Mouse (Mus musculus): ENCODE measurements around the gene Rhox9. TPM values are rescaled to one million over a fixed set of nuclear protein-coding genes. Genes with fewer than 3 reads are reported as not detected.
"Not testable (repeated sequence)": the region's sequence is repeated elsewhere in the genome, so short reads cannot be mapped to it uniquely, and the experiment has no call there.

The Rhox9 gene
- polyA plus RNA-seq (2015; fragmentation: Nextera tagmentation; extraction: Ambion mirVana), result not detected in 2 replicates

GRCm38 (mm10) chrX:37901670-37902069 lies at the start of gene Rhox9:
Rhox9 (minus strand) TSS chrX:37901770.
- H3K9ac ChIP-seq; H3K27ac ChIP-seq (replicated peaks); H3K4me3 ChIP-seq (replicated peaks); H3K4me1 ChIP-seq; H3K36me3 ChIP-seq; H3K9me3 ChIP-seq (replicated peaks); ATAC-seq (ENCODE audit: insufficient number of reproducible peaks, low FRiP score, low TSS enrichment, low read depth); H3K4me2 ChIP-seq (replicated peaks); H3K27me3 ChIP-seq: not testable (repeated sequence)
- 90% methylated on average over 10 of the region's 18 CpGs for WGBS

- H3K4me1 ChIP-seq, result no peaks in the 10 kb centered on the region
- 70% methylated on average over 4 of the region's 4 CpGs for WGBS
- ATAC-seq (ENCODE audit: insufficient number of reproducible peaks, low FRiP score, low TSS enrichment, low read depth), result no peak
Observed at GRCm38 (mm10) chrX:37916311-37916710, 14.7 kb upstream of the Rhox9 start.

GRCm38 (mm10) chrX:37908581-37908980 lies 7.0 kb upstream of the Rhox9 start:
- no peak overlapping the region for H3K27ac ChIP-seq (replicated peaks)

More at GRCm38 (mm10) chrX:37916311-37916710, 14.7 kb upstream of the Rhox9 start:
- no peaks in the 10 kb centered on the region for H3K9me3 ChIP-seq (replicated peaks)
- H3K4me2 ChIP-seq (replicated peaks), result no peak overlapping the region
- no peaks in the 10 kb centered on the region for H3K27me3 ChIP-seq
- no peaks in the 10 kb centered on the region for H3K36me3 ChIP-seq
- H3K9ac ChIP-seq, result no peak overlapping the region
- H3K27ac ChIP-seq (replicated peaks), result no peak overlapping the region
- no peak overlapping the region for H3K4me3 ChIP-seq (replicated peaks)

GRCm38 (mm10) chrX:37903727-37904126 lies 2.2 kb upstream of the Rhox9 start:
- no peak overlapping the region for H3K9ac ChIP-seq
- H3K4me3 ChIP-seq (replicated peaks), result no peak overlapping the region
- no peaks in the 10 kb centered on the region for H3K4me1 ChIP-seq
- WGBS, result 71% methylated on average over 5 of the region's 5 CpGs
- no peak overlapping the region for H3K27ac ChIP-seq (replicated peaks)
- no peaks in the 10 kb centered on the region for H3K36me3 ChIP-seq
- H3K9me3 ChIP-seq (replicated peaks), result no peaks in the 10 kb centered on the region
- ATAC-seq (ENCODE audit: insufficient number of reproducible peaks, low FRiP score, low TSS enrichment, low read depth), result no peak
- no peak overlapping the region for H3K4me2 ChIP-seq (replicated peaks)
- H3K27me3 ChIP-seq, result no peaks in the 10 kb centered on the region

More at GRCm38 (mm10) chrX:37908581-37908980, 7.0 kb upstream of the Rhox9 start:
- Histone ChIP-seq H3K36me3 (no peaks in the 10 kb centered on the region), H3K9ac (no peak overlapping the region), H3K9me3 (replicated peaks) (no peaks in the 10 kb centered on the region), H3K4me2 (replicated peaks) (no peak overlapping the region), H3K4me1 (no peaks in the 10 kb centered on the region), H3K27me3 (no peaks in the 10 kb centered on the region), H3K4me3 (replicated peaks) (no peak overlapping the region)
- 52% methylated on average over 7 of the region's 7 CpGs for WGBS
- ATAC-seq (ENCODE audit: insufficient number of reproducible peaks, low FRiP score, low TSS enrichment, low read depth), result no peak

GRCm38 (mm10) chrX:37897132-37897531 lies 4.4 kb downstream of the Rhox9 start, which contains the start of gene Rhox7b:
Rhox7b (minus strand) TSS chrX:37897232.
- H3K27ac ChIP-seq (replicated peaks); H3K4me3 ChIP-seq (replicated peaks); H3K36me3 ChIP-seq; H3K9ac ChIP-seq; H3K9me3 ChIP-seq (replicated peaks); H3K4me1 ChIP-seq; H3K4me2 ChIP-seq (replicated peaks); ATAC-seq (ENCODE audit: insufficient number of reproducible peaks, low FRiP score, low TSS enrichment, low read depth); H3K27me3 ChIP-seq: not testable (repeated sequence)
- 65% methylated on average over 9 of the region's 9 CpGs for WGBS

- 67% methylated on average over 4 of the region's 4 CpGs for WGBS
- Histone ChIP-seq H3K4me3 (replicated peaks) (no peak within 1 kb of the TSS), H3K27me3 (no peaks in the 10 kb centered on the region), H3K36me3 (no peaks in the 10 kb centered on the region), H3K9me3 (replicated peaks) (no peaks in the 10 kb centered on the region), H3K9ac (no peak within 1 kb of the TSS), H3K4me2 (replicated peaks) (no peak within 1 kb of the TSS), H3K27ac (replicated peaks) (no peak within 1 kb of the TSS), H3K4me1 (no peaks in the 10 kb centered on the region)
- no peak for ATAC-seq (ENCODE audit: insufficient number of reproducible peaks, low FRiP score, low TSS enrichment, low read depth)
Observed at GRCm38 (mm10) chrX:37878844-37879243, 22.7 kb downstream of the Rhox9 start, which contains the start of gene Rhox8. Rhox8 (minus strand) TSS chrX:37878944.

- H3K4me2 ChIP-seq (replicated peaks), result no peak overlapping the region
- H3K27me3 ChIP-seq, result no peaks in the 10 kb centered on the region
- no peak overlapping the region for H3K4me3 ChIP-seq (replicated peaks)
- no peaks in the 10 kb centered on the region for H3K36me3 ChIP-seq
- no peak overlapping the region for H3K9ac ChIP-seq
- 88% methylated on average over 2 of the region's 2 CpGs for WGBS
- H3K4me1 ChIP-seq, result no peaks in the 10 kb centered on the region
- ATAC-seq (ENCODE audit: insufficient number of reproducible peaks, low FRiP score, low TSS enrichment, low read depth), result no peak
- H3K9me3 ChIP-seq (replicated peaks), result no peaks in the 10 kb centered on the region
- no peak overlapping the region for H3K27ac ChIP-seq (replicated peaks)
Observed at GRCm38 (mm10) chrX:37871641-37872040, 29.9 kb downstream of the Rhox9 start.

Other genes with a start within 250 kb of the Rhox9 start
- not detected in 2 replicates for gene Rhox3h, start 233.0 kb downstream of the Rhox9 start, polyA plus RNA-seq (2015; fragmentation: Nextera tagmentation; extraction: Ambion mirVana)
- not detected in 2 replicates for gene Rhox2h, start 228.5 kb downstream of the Rhox9 start, polyA plus RNA-seq (2015; fragmentation: Nextera tagmentation; extraction: Ambion mirVana)
- gene Rhox5, start 96.9 kb downstream of the Rhox9 start, polyA plus RNA-seq (2015; fragmentation: Nextera tagmentation; extraction: Ambion mirVana), result 1.3 and 2.2 TPM in 2 replicates
- 1.00 and 1.6 TPM in 2 replicates for gene Rhox6, start 74.9 kb downstream of the Rhox9 start, polyA plus RNA-seq (2015; fragmentation: Nextera tagmentation; extraction: Ambion mirVana)
- not detected in 2 replicates for gene Rhox7a, start 70.1 kb downstream of the Rhox9 start, polyA plus RNA-seq (2015; fragmentation: Nextera tagmentation; extraction: Ambion mirVana)
- gene Rhox8, start 22.8 kb downstream of the Rhox9 start, polyA plus RNA-seq (2015; fragmentation: Nextera tagmentation; extraction: Ambion mirVana), result not detected in 2 replicates
- not detected in 2 replicates for gene Rhox7b, start 4.5 kb downstream of the Rhox9 start, polyA plus RNA-seq (2015; fragmentation: Nextera tagmentation; extraction: Ambion mirVana)
- not detected in 2 replicates for gene Btg1-ps1, start 117.0 kb upstream of the Rhox9 start, polyA plus RNA-seq (2015; fragmentation: Nextera tagmentation; extraction: Ambion mirVana)
- not detected in 2 replicates for gene Btg1-ps2, start 141.3 kb upstream of the Rhox9 start, polyA plus RNA-seq (2015; fragmentation: Nextera tagmentation; extraction: Ambion mirVana)
- gene Rhox10, start 164.7 kb upstream of the Rhox9 start, polyA plus RNA-seq (2015; fragmentation: Nextera tagmentation; extraction: Ambion mirVana), result not detected in 2 replicates
- gene Rhox11, start 183.4 kb upstream of the Rhox9 start, polyA plus RNA-seq (2015; fragmentation: Nextera tagmentation; extraction: Ambion mirVana), result not detected in 2 replicates
- gene Rhox12, start 209.1 kb upstream of the Rhox9 start, polyA plus RNA-seq (2015; fragmentation: Nextera tagmentation; extraction: Ambion mirVana), result not detected in 2 replicates
- not detected in 2 replicates for gene Rhox13, start 219.4 kb upstream of the Rhox9 start, polyA plus RNA-seq (2015; fragmentation: Nextera tagmentation; extraction: Ambion mirVana)